Mouse (Mus musculus): ENCODE results near the gene Vash2. TPM values are rescaled to one million over a fixed set of nuclear protein-coding genes. Genes with fewer than 3 reads are reported as not detected.
"Not testable (repeated sequence)": the region's sequence is repeated elsewhere in the genome, so short reads cannot be mapped to it uniquely, and the experiment has no call there.

Gene Vash2
- total and polyA plus RNA-seq, 2 experiments from 2014 or later = 23.5 to 39.5 TPM

DNA sequence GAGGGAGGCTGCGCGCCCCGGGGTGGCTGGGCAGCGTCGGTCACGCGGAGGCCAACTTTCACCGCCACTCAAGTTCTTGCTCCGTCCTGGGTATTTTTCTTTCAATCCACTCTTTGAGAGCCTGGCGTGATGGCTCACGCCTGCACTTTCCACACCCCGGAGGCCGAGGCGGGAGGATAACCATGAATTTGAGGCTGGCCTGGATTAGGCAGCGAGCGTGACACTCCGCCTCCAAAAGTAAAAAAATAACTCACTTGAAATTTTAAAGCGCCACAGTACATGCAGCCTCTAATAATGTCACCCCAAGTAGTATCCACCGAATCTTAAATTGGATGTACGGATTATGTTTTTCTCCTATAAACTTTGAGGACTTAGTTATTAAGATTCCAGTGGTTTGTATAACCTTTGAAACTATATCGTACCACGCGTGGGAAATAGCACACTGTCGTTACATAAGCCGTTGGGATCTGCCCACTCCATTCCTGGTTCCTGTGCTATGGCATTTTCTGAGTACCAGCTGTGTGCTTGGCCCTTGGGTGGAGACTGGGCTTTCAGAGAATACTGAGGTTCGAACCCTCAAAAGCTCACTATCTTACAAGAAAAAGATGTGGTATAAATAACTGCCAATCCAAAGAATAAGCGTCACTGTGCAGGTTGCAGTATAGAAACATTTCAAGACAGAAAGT lies 49.9 kb downstream of the Vash2 start:
- Histone ChIP-seq H3K27me3 (ENCODE audit: control insufficient read depth, insufficient read depth, low read length) (no peaks in the 10 kb centered on the region), H3K9me3 (replicated peaks; ENCODE audit: control insufficient read depth, low read length) (no peaks in the 10 kb centered on the region), H3K4me3 (ENCODE audit: low read depth, low read length) (peak overlapping the region; percentile 75), H3K36me3 (replicated peaks; ENCODE audit: control insufficient read depth, insufficient read depth, low read length) (peaks cover 13% of the 10 kb centered on the region), H3K4me2 (ENCODE audit: low read depth, low read length) (peak overlapping the region; percentile 76), H3K9ac (replicated peaks; ENCODE audit: low read depth, low read length) (peak overlapping the region; percentile 86), H3K27ac (ENCODE audit: low read depth) (peak overlapping the region; percentile 98), H3K4me1 (ENCODE audit: control insufficient read depth, insufficient read depth) (peaks cover 14% of the 10 kb centered on the region)
- DNase-seq (ENCODE audit: low spot score) (peak; percentile 66), ATAC-seq (ENCODE audit: insufficient read depth, low read depth) (peak; percentile 29)
- TF ChIP-seq EP300 (IDR thresholded peaks at IDR 0.05; ENCODE audit: low read depth) (no peak), CTCF (IDR thresholded peaks at IDR 0.05; ENCODE audit: low read depth) (no peak)
- WGBS = 3% methylated on average over 27 of the region's 27 CpGs

DNA sequence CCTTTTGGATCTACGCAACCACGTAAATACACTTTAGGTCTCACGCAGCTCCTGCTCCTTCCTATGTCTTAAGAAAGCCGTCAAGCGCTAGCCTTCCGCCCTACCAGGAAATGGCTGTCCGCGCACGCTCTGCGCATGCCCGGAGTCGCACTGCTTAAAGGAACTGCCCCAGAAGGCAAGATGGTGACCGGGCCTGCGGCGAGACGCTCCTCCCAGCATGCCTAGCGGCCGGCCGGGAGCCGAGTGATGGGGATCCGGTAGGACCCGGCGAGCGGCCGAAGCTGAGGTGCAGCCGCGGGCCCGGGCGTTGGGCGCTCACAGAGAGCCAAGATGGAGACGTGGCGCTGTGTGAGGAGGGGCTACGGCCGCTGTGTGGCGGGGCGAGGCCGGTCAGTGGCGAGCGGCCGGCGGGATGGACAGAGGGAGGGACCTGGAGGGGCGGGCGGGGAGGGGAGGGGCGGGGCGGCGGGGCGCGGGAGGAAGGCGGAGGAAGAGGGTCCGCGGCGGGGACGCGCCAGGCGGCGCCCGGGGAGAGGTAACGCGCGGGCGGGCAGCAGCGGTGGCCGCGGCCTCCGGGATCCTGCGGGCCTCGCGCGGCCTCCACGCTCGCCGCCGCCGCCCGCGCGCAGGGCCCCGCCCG lies 50.6 kb downstream of the Vash2 start:
- WGBS = under 1% methylated on average over 35 of the region's 79 CpGs
- DNase-seq (ENCODE audit: low spot score) (peak; percentile 94), ATAC-seq (ENCODE audit: insufficient read depth, low read depth) (peak; percentile 94)
- Histone ChIP-seq H3K27me3 (ENCODE audit: control insufficient read depth, insufficient read depth, low read length) (no peaks in the 10 kb centered on the region), H3K9me3 (replicated peaks; ENCODE audit: control insufficient read depth, low read length) (no peaks in the 10 kb centered on the region), H3K36me3 (replicated peaks; ENCODE audit: control insufficient read depth, insufficient read depth, low read length) (peaks cover 7% of the 10 kb centered on the region; the same call in 1 of the 2 replicates), H3K4me2 (ENCODE audit: low read depth, low read length) (peak overlapping the region; percentile 76), H3K9ac (replicated peaks; ENCODE audit: low read depth, low read length) (peak overlapping the region; percentile 86), H3K4me3 (ENCODE audit: low read depth, low read length) (peak overlapping the region; percentile 75), H3K4me1 (ENCODE audit: control insufficient read depth, insufficient read depth) (peaks cover 14% of the 10 kb centered on the region), H3K27ac (ENCODE audit: low read depth) (peak overlapping the region; percentile 98)
- 0 out of 2 replicates have a peak, but pooled peaks have one; percentile 3 for TF ChIP-seq CTCF (IDR thresholded peaks at IDR 0.05; ENCODE audit: low read depth)
- TF ChIP-seq EP300 (IDR thresholded peaks at IDR 0.05; ENCODE audit: low read depth) = no peak; the same call in 1 of the 2 replicates

DNA sequence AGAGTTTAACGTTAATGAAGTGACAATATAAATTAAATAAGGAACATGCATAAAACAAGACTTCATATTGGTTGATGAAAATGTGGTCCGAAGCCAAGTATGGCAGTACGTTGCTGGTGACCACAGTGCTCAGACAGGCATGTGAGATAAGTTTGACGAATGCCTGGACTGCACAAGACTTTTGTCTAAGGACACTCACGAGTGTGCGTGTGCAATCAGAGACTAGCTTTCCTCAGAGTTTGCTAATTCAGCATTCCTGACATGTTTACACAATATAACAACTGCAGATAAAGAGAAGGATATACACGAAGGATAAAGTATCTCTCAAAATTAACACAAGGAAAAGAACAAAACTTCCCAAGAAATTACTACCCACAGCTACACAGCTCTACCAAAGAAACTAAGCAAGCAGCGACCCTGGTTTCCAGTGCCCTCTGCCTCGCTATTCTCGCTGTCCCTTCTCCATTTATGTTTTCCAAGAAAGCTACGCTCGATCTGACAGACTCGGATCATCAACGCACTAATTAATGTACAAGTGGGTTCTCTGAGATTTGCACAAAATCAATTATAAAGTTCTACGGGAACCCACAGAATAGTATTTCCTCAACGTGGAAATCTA lies 51.2 kb downstream of the Vash2 start:
- no peak; the same call in 1 of the 2 replicates for TF ChIP-seq EP300 (IDR thresholded peaks at IDR 0.05; ENCODE audit: low read depth)
- TF ChIP-seq CTCF (IDR thresholded peaks at IDR 0.05; ENCODE audit: low read depth) = no peak
- H3K9ac ChIP-seq (replicated peaks; ENCODE audit: low read depth, low read length) = peak overlapping the region; percentile 86
- no peaks in the 10 kb centered on the region for H3K9me3 ChIP-seq (replicated peaks; ENCODE audit: control insufficient read depth, low read length)
- 8% methylated on average over 16 of the region's 16 CpGs for WGBS
- H3K4me2 ChIP-seq (ENCODE audit: low read depth, low read length) = peak overlapping the region; percentile 76
- DNase-seq (ENCODE audit: low spot score) (peak; percentile 11), ATAC-seq (ENCODE audit: insufficient read depth, low read depth) (0 out of 2 replicates have a peak, but pooled peaks have one; percentile 15)
- H3K4me3 ChIP-seq (ENCODE audit: low read depth, low read length) = peak overlapping the region; percentile 75
- peaks cover 14% of the 10 kb centered on the region for H3K4me1 ChIP-seq (ENCODE audit: control insufficient read depth, insufficient read depth)
- H3K27ac ChIP-seq (ENCODE audit: low read depth) = peak overlapping the region; percentile 98
- peaks cover 4% of the 10 kb centered on the region; the same call in 1 of the 2 replicates for H3K36me3 ChIP-seq (replicated peaks; ENCODE audit: control insufficient read depth, insufficient read depth, low read length)
- H3K27me3 ChIP-seq (ENCODE audit: control insufficient read depth, insufficient read depth, low read length) = no peaks in the 10 kb centered on the region

DNA sequence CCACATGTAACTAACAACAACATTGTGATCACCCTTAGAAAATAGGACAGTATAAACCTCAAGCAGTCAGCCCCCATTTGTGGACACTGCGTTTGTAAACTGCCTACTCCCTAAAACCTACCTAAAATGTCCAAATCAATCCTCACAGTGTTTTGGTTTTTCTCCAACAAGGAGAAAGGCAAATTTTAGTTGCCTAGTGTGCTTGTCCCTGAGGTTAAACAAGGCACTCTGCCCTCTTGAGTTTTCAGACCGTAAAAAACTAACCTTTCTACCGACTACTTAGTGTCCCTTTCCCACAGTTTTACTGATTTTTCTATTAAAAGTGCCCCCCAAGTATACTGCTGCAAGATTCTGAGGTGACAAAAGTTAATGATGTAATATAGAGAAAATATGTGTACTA lies 51.8 kb downstream of the Vash2 start:
- Histone ChIP-seq H3K4me2 (ENCODE audit: low read depth, low read length) (peak overlapping the region; percentile 76), H3K36me3 (replicated peaks; ENCODE audit: control insufficient read depth, insufficient read depth, low read length) (no peaks in the 10 kb centered on the region), H3K4me3 (ENCODE audit: low read depth, low read length) (peak overlapping the region; percentile 75), H3K9ac (replicated peaks; ENCODE audit: low read depth, low read length) (no peak overlapping the region), H3K4me1 (ENCODE audit: control insufficient read depth, insufficient read depth) (peaks cover 14% of the 10 kb centered on the region), H3K9me3 (replicated peaks; ENCODE audit: control insufficient read depth, low read length) (no peaks in the 10 kb centered on the region), H3K27ac (ENCODE audit: low read depth) (no peak overlapping the region), H3K27me3 (ENCODE audit: control insufficient read depth, insufficient read depth, low read length) (no peaks in the 10 kb centered on the region)
- WGBS = 90% methylated on average over 3 of the region's 3 CpGs
- ATAC-seq (ENCODE audit: insufficient read depth, low read depth) = no peak
- TF ChIP-seq CTCF (IDR thresholded peaks at IDR 0.05; ENCODE audit: low read depth) (no peak), EP300 (IDR thresholded peaks at IDR 0.05; ENCODE audit: low read depth) (no peak)
- no peak for DNase-seq (ENCODE audit: low spot score)

GRCm38 (mm10) chr1:190924812-190925211 lies 54.3 kb downstream of the Vash2 start, which contains the start of gene Angel2:
Gene Angel2 (plus strand): TSS chr1:190925112.
- H3K27ac ChIP-seq (ENCODE audit: low read depth); ATAC-seq (ENCODE audit: insufficient read depth, low read depth); H3K36me3 ChIP-seq (replicated peaks; ENCODE audit: control insufficient read depth, insufficient read depth, low read length); H3K9ac ChIP-seq (replicated peaks; ENCODE audit: low read depth, low read length); H3K9me3 ChIP-seq (replicated peaks; ENCODE audit: control insufficient read depth, low read length); H3K4me2 ChIP-seq (ENCODE audit: low read depth, low read length); H3K4me3 ChIP-seq (ENCODE audit: low read depth, low read length); H3K27me3 ChIP-seq (ENCODE audit: control insufficient read depth, insufficient read depth, low read length); DNase-seq (ENCODE audit: low spot score): not testable (repeated sequence)
- H3K4me1 ChIP-seq (ENCODE audit: control insufficient read depth, insufficient read depth) = peaks cover 14% of the 10 kb centered on the region
- WGBS = 78% methylated on average over 3 of the region's 3 CpGs
